Mouse (Mus musculus) G1E (cell line): ENCODE results near the gene Ercc1.

Source experiments
- CTCF ChIP-seq: IDR thresholded peaks from 2 replicates; pipeline ENCODE4 v1.5.1; 2012; ENCODE audit warnings: low read depth, low read length, inconsistent platforms, mixed read lengths
- GATA1 ChIP-seq: IDR thresholded peaks from 2 replicates; pipeline ENCODE4 v1.6.1; 2012; ENCODE audit warnings: borderline replicate concordance, low read length, inconsistent platforms, mixed read lengths
- GATA2 ChIP-seq: IDR thresholded peaks from 2 replicates; pipeline ENCODE4 v1.6.1; 2012; ENCODE audit warnings: low read depth, low read length, inconsistent platforms, borderline replicate concordance

DNA sequence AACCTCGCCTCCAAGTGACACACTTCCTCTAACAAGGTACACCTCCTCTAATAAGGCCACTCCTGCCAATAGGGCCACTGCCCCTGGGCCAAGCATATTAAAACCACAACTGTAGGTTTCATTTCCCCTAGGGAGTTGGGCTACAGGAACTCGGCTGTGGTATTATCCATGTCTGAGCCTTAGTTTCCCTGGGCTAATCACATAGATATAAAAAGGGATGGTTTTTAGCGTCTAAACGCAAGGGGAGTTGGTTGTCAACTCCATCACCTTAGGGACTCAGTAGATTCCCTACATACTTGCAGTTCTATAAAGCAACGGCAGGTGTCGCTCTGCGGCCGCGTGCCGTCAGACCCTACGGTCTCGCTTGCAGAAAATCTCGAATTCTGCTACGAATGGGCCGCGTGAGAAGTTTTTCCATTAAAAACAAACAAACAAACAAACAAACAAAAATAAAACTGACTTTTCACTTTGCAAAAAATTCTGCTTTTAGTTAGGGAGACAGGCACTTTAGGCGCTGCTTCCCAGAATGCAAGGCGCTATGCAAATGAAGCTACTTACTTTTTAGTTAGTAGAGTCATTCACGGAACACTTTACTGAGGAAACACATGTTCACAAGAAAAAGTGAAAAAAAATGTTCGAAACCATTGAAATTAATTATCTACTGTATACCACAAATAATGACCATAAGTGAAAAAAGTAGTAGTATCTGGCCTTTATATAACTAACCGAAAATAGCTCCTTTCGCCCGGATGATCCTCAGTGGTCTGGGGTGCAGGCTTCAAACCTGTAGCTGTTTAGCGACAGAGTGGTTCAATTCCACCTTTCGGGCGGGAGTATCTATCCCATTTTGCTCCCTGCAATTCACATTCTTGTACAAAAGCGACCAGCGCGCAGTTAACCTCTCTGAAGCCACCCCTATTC lies 43.8 kb upstream of the Ercc1 start:
- TF ChIP-seq GATA1, result no peak
- peak; percentile 66 for TF ChIP-seq CTCF
- TF ChIP-seq GATA2, result no peak
